Mouse (Mus musculus) CH12.LX (cell line): Measurements from ENCODE around the gene Slc6a5. TPM values are rescaled to one million over a fixed set of nuclear protein-coding genes. Genes with fewer than 3 reads are reported as not detected.

Experiments
- DNase-seq: peaks from one replicate; pipeline ENCODE4 v3.0.0-alpha.2; 2013; ENCODE audit errors: extremely low read depth
- H3K27ac ChIP-seq: 2 replicates; pipeline ENCODE4 v1.5.1; 2012; ENCODE audit warnings: low read depth, mild to moderate bottlenecking, control low read depth, moderate library complexity; ENCODE audit not compliant: insufficient read depth
- H3K27me3 ChIP-seq: replicated peaks from 2 replicates; pipeline ENCODE3; 2012; ENCODE audit warnings: inconsistent platforms
- H3K36me3 ChIP-seq, 2 experiments: replicated peaks in 1 of 2; 2 replicates each; pipeline versions ENCODE3 to v1.6.1; 2012; ENCODE audit warnings: inconsistent platforms in 1 of 2, low read length in 1 of 2, mild to moderate bottlenecking in 1 of 2, mixed read lengths in 1 of 2, moderate library complexity in 1 of 2; ENCODE audit not compliant: control insufficient read depth in 1 of 2, insufficient read depth in 1 of 2
- H3K4me1 ChIP-seq, 2 experiments: 2 replicates each; pipeline ENCODE4 v1.6.1; 2012; ENCODE audit warnings: inconsistent platforms in 1 of 2, moderate library complexity in 1 of 2; ENCODE audit not compliant: insufficient read depth in 2 of 2, control insufficient read depth in 1 of 2
- H3K4me2 ChIP-seq: 2 replicates; pipeline ENCODE4 v1.6.1; 2012; ENCODE audit warnings: low read depth, mild to moderate bottlenecking, control low read depth; ENCODE audit not compliant: poor library complexity, insufficient read depth, severe bottlenecking
- H3K4me3 ChIP-seq, 3 experiments: fragments of 150-350 bp in 1 of 3; sonication (generic) in 1 of 3; replicated peaks in 1 of 3; 2 replicates each; pipeline versions ENCODE3 to v1.5.1; 2011 to 2012; ENCODE audit warnings: low read depth in 2 of 3, low read length in 2 of 3, mild to moderate bottlenecking in 2 of 3, moderate library complexity in 2 of 3, control low read depth in 1 of 3, improper control_type of control experiment in 1 of 3, inconsistent platforms in 1 of 3, mixed read lengths in 1 of 3; ENCODE audit not compliant: poor library complexity in 1 of 3
- H3K79me2 ChIP-seq: replicated peaks from 2 replicates; pipeline ENCODE4 v1.6.1; 2012; ENCODE audit warnings: mild to moderate bottlenecking, moderate library complexity; ENCODE audit not compliant: control insufficient read depth, poor library complexity, insufficient read depth, severe bottlenecking; ENCODE audit errors: extremely low read depth
- H3K9ac ChIP-seq: 2 replicates; pipeline ENCODE4 v1.6.1; 2012; ENCODE audit warnings: low read depth, mild to moderate bottlenecking, control low read depth, moderate library complexity; ENCODE audit not compliant: insufficient read depth
- H3K9me3 ChIP-seq: replicated peaks from 2 replicates; pipeline ENCODE3; 2012; ENCODE audit warnings: low read length, inconsistent platforms, mixed read lengths
- BHLHE40 ChIP-seq: IDR thresholded peaks from 2 replicates; pipeline ENCODE4 v1.6.1; 2011; ENCODE audit warnings: mild to moderate bottlenecking, low read depth, low read length, improper control_type of control experiment
- CHD1 ChIP-seq: IDR thresholded peaks from 2 replicates; pipeline ENCODE4 v1.6.1; 2012; ENCODE audit warnings: low read depth, low read length, improper control_type of control experiment, inconsistent platforms
- CHD2 ChIP-seq: IDR thresholded peaks from 2 replicates; pipeline ENCODE4 v1.6.1; 2011; ENCODE audit warnings: low read length, improper control_type of control experiment
- E2F4 ChIP-seq: IDR thresholded peaks from 2 replicates; pipeline ENCODE4 v1.6.1; 2011; ENCODE audit warnings: low read depth, low read length, improper control_type of control experiment; ENCODE audit not compliant: insufficient replicate concordance
- ETS1 ChIP-seq: conservative IDR thresholded peaks from 2 replicates; pipeline ENCODE4 v1.6.1; 2012; ENCODE audit warnings: low read depth, mild to moderate bottlenecking, inconsistent platforms, low read length, improper control_type of control experiment, moderate library complexity
- GABPA ChIP-seq: IDR thresholded peaks from 2 replicates; pipeline ENCODE4 v1.6.1; 2012; ENCODE audit warnings: low read depth, low read length, improper control_type of control experiment, inconsistent platforms; ENCODE audit not compliant: insufficient replicate concordance
- IRF4 ChIP-seq: IDR thresholded peaks from 2 replicates; pipeline ENCODE4 v1.6.1; 2014; ENCODE audit warnings: low read depth, mild to moderate bottlenecking, inconsistent platforms, low read length, improper control_type of control experiment
- JUN ChIP-seq: IDR thresholded peaks from 2 replicates; pipeline ENCODE4 v1.6.1; 2011; ENCODE audit warnings: low read depth, mild to moderate bottlenecking, low read length, improper control_type of control experiment, moderate library complexity; ENCODE audit not compliant: insufficient read depth
- MAFK ChIP-seq: IDR thresholded peaks from 2 replicates; pipeline ENCODE4 v1.6.1; 2011; ENCODE audit warnings: low read length, improper control_type of control experiment; ENCODE audit not compliant: insufficient replicate concordance
- MXI1 ChIP-seq: IDR thresholded peaks from 2 replicates; pipeline ENCODE4 v1.6.1; 2011; ENCODE audit warnings: mild to moderate bottlenecking, low read depth, low read length, improper control_type of control experiment
- MYC ChIP-seq: IDR thresholded peaks from 2 replicates; pipeline ENCODE4 v1.6.1; 2011; ENCODE audit warnings: low read depth, mild to moderate bottlenecking, improper control_type of control experiment, low read length
- NELFE ChIP-seq: IDR thresholded peaks from 2 replicates; pipeline ENCODE4 v1.6.1; 2011; ENCODE audit warnings: low read depth, low read length, improper control_type of control experiment
- NRF1 ChIP-seq: IDR thresholded peaks from 2 replicates; pipeline ENCODE4 v1.6.1; 2014; ENCODE audit warnings: low read depth, mild to moderate bottlenecking, inconsistent platforms, low read length, improper control_type of control experiment, moderate library complexity
- PAX5 ChIP-seq: IDR thresholded peaks from 2 replicates; pipeline ENCODE4 v1.6.1; 2012; ENCODE audit warnings: low read length, inconsistent platforms, mixed read lengths
- RCOR1 ChIP-seq: conservative IDR thresholded peaks from 2 replicates; pipeline ENCODE4 v1.6.1; 2012; ENCODE audit warnings: low read depth, mild to moderate bottlenecking, inconsistent platforms, low read length, improper control_type of control experiment
- SIN3A ChIP-seq: IDR thresholded peaks from 2 replicates; pipeline ENCODE4 v1.6.1; 2012; ENCODE audit warnings: low read length, improper control_type of control experiment, inconsistent platforms
- SMC3 ChIP-seq: IDR thresholded peaks from 2 replicates; pipeline ENCODE4 v1.6.1; 2011; ENCODE audit warnings: low read depth, low read length, improper control_type of control experiment
- TBP ChIP-seq: conservative IDR thresholded peaks from 2 replicates; pipeline ENCODE4 v1.6.1; 2011; ENCODE audit warnings: low read depth, low read length, improper control_type of control experiment
- ZC3H11A ChIP-seq: IDR thresholded peaks from 2 replicates; pipeline ENCODE4 v1.6.1; 2012; ENCODE audit warnings: low read depth, mild to moderate bottlenecking, inconsistent platforms, low read length, improper control_type of control experiment
- ZKSCAN1 ChIP-seq: IDR thresholded peaks from 2 replicates; pipeline ENCODE4 v1.6.1; 2012; ENCODE audit warnings: low read depth, inconsistent platforms, low read length, improper control_type of control experiment, borderline replicate concordance
- ZMIZ1 ChIP-seq: IDR thresholded peaks from 2 replicates; pipeline ENCODE4 v1.6.1; 2012; ENCODE audit warnings: low read depth, mild to moderate bottlenecking, inconsistent platforms, low read length, improper control_type of control experiment
- dilution Hi-C: fragments of 300-500 bp; cut with MboI; formaldehyde crosslinking; loops from 2 replicates; pipeline ENCODE4 v1.14.3; 2020; ENCODE audit warnings: low sequenced_read_pairs; ENCODE audit not compliant: extremely low pct_unique_long_range_greater_than_20kb, extremely low pct_ligation_motif_present
- in situ Hi-C: fragments of 300-500 bp; cut with MboI; formaldehyde crosslinking; loops from 3 replicates; pipeline ENCODE4 v1.14.3; 2019; ENCODE audit warnings: low sequenced_read_pairs, low pct_ligation_motif_present, low pct_unique_long_range_greater_than_20kb, mixed read lengths
- polyA plus RNA-seq: library from polyadenylated mRNA; unstranded; fragments of >175 nt; gene quantifications from 2 replicates; pipeline ENCODE4 v1.2.1, GENCODE M21; 2012; ENCODE audit warnings: low read depth; ENCODE audit not compliant: insufficient read length
- total RNA-seq, 2 experiments: library from RNA; depleted of rRNA; stranded (reverse); fragments of 300-350 nt in 1 of 2; fragments of >200 nt in 1 of 2; gene quantifications; 2 replicates each; pipeline ENCODE4 v1.2.3; 2012 to 2014

The Slc6a5 gene
- total and polyA plus RNA-seq, 3 experiments: not detected

DNA sequence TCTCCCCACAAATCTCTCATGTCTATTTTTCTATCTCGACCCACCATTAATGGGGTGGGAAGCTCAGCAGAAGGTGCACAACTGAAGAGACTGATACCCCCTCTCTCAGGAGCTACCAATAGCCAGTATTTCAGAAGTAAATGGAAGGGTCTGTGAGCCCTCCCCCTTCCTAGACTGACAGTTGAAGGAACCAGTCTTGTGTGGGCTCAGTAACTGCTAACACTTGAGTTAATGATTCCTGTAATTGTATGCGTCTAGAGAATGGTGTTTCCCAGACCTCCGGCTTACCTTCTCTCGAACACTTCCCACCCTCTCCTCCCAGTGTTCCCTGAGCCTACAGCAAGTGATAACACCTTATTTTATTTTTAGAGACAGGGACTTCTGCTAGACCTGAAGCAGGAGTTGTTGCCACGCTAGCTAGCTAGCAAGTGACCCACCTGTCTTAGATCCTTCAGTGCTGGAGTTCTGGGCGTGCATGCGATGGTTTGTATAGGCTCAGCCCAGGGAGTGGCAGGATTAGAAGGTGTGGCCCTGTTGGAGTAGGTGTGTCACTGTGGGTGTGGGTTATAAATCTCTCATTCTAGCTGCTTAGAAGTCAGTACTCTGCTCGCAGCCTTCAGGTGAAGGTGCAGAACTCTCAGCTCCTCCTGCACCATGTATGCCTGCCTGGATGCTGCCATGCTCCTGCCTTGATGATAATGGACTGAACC is 29.8 kb upstream of the Slc6a5 start:
- H3K4me3 ChIP-seq: no peak overlapping the region
- no peak overlapping the region for H3K4me2 ChIP-seq
- dilution Hi-C loops: no loop called here
- H3K9ac ChIP-seq: no peak overlapping the region
- no peak for DNase-seq
- H3K4me1 ChIP-seq: 0 out of 4 replicates have a peak, but pooled peaks cover 0 to 3% of the 10 kb centered on the region in 2 experiments
- no peaks in the 10 kb centered on the region for H3K9me3 ChIP-seq
- H3K27ac ChIP-seq: no peak overlapping the region
- no peaks in the 10 kb centered on the region for H3K27me3 ChIP-seq
- in situ Hi-C loops: no loop called here
- no peak for TF ChIP-seq ZC3H11A
- no peak for TF ChIP-seq CHD2
- no peak for TF ChIP-seq JUN
- no peak for TF ChIP-seq PAX5
- no peak for TF ChIP-seq NRF1
- no peak for TF ChIP-seq IRF4
- no peak for TF ChIP-seq CHD1
- no peak for TF ChIP-seq BHLHE40
- no peak for TF ChIP-seq ETS1
- no peak for TF ChIP-seq GABPA
- no peak for TF ChIP-seq NELFE
- no peak for TF ChIP-seq E2F4
- no peak for TF ChIP-seq MAFK
- TF ChIP-seq MXI1: no peak
- no peak for TF ChIP-seq ZKSCAN1
- no peak for TF ChIP-seq SMC3
- H3K79me2 ChIP-seq: no peaks in the 10 kb centered on the region
- H3K36me3 ChIP-seq: no peaks in the 10 kb centered on the region

DNA sequence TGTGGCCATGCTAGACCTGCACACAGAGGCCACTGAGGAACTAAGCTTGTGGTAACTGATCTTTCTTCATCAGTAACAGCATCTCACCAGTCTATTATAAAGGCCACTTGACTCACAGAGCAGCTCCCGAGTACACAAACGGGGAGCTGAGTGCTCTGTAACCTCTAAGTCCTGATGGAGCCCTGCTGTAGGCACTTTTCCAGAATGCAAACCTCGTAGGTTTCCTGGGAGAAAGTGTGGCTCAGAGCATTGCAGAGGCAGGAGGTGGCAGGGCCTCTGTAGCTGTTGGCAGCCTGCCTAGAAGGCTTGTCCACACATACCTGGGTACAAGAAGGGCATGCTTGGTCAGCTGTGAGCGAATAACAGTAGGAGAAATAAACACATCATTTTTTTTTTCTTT is 27.7 kb upstream of the Slc6a5 start:
- no peak for DNase-seq
- no peak overlapping the region for H3K4me2 ChIP-seq
- dilution Hi-C loops: no loop called here

More for the DNA sequence above, 27.7 kb upstream of the Slc6a5 start:
- H3K9me3 ChIP-seq: no peaks in the 10 kb centered on the region
- no peak overlapping the region for H3K9ac ChIP-seq
- in situ Hi-C loops: no loop called here
- no peaks in the 10 kb centered on the region for H3K27me3 ChIP-seq
- H3K4me3 ChIP-seq: no peak overlapping the region
- H3K36me3 ChIP-seq: no peaks in the 10 kb centered on the region
- TF ChIP-seq ETS1 (no peak), ZKSCAN1 (no peak), RCOR1 (no peak), IRF4 (no peak), ZMIZ1 (no peak), NRF1 (no peak), MYC (no peak), SIN3A (no peak), TBP (no peak)
- TF ChIP-seq, all 38 proteins: peak for 0
- peaks cover 4 to 6% of the 10 kb centered on the region in 2 experiments; a peak in 3 of 4 replicates for H3K4me1 ChIP-seq
- H3K79me2 ChIP-seq: no peaks in the 10 kb centered on the region
- no peak overlapping the region for H3K27ac ChIP-seq
